Mouse (Mus musculus) myocyte (in vitro differentiated cells): ENCODE data around the gene Gng3. TPM values are rescaled to one million over a fixed set of nuclear protein-coding genes. Genes with fewer than 3 reads are reported as not detected.

ENCODE experiments used
- H3K27me3 ChIP-seq: one replicate; pipeline ENCODE4 v1.6.1; 2011; ENCODE audit not compliant: control insufficient read depth, insufficient read depth, insufficient read length
- H3K36me3 ChIP-seq: one replicate; pipeline ENCODE4 v1.6.1; 2011; ENCODE audit not compliant: control insufficient read depth, insufficient read depth
- H3K4me2 ChIP-seq: one replicate; pipeline ENCODE4 v1.6.1; 2011; ENCODE audit warnings: low read depth, control low read depth
- H3K4me3 ChIP-seq: one replicate; pipeline ENCODE4 v1.5.1; 2011; ENCODE audit warnings: mild to moderate bottlenecking, control low read depth, moderate library complexity
- H3K79me2 ChIP-seq: one replicate; pipeline ENCODE4 v1.6.1; 2011; ENCODE audit not compliant: control insufficient read depth, insufficient read depth
- H3ac ChIP-seq: one replicate; pipeline ENCODE4 v1.6.1; 2011; ENCODE audit not compliant: control insufficient read depth, insufficient read length
- CEBPB ChIP-seq: IDR thresholded peaks from 2 replicates; pipeline ENCODE4 v1.6.1; 2011; ENCODE audit warnings: mild to moderate bottlenecking, moderate library complexity; ENCODE audit not compliant: poor library complexity, insufficient read depth, severe bottlenecking
- E2F4 ChIP-seq: IDR thresholded peaks from one replicate; pipeline ENCODE4 v1.6.1; 2011; ENCODE audit warnings: mild to moderate bottlenecking, control low read depth, moderate library complexity; ENCODE audit not compliant: insufficient read depth
- MAX ChIP-seq: IDR thresholded peaks from one replicate; pipeline ENCODE4 v1.6.1; 2011; ENCODE audit warnings: low read depth, mild to moderate bottlenecking, control low read depth
- MYOD1 ChIP-seq, 3 experiments: IDR thresholded peaks; one replicate each; pipeline ENCODE4 v1.6.1; 2011; ENCODE audit warnings: control low read depth in 2 of 3, low read depth in 2 of 3, mild to moderate bottlenecking in 2 of 3, moderate library complexity in 1 of 3; ENCODE audit not compliant: insufficient read length in 2 of 3, control insufficient read depth in 1 of 3
- MYOG ChIP-seq, 3 experiments: IDR thresholded peaks; one replicate each; pipeline ENCODE4 v1.6.1; 2011; ENCODE audit warnings: control low read depth in 2 of 3, low read depth in 2 of 3, mild to moderate bottlenecking in 2 of 3; ENCODE audit not compliant: insufficient read length in 2 of 3, control insufficient read depth in 1 of 3, insufficient read depth in 1 of 3
- POLR2A ChIP-seq: IDR thresholded peaks from one replicate; pipeline ENCODE4 v1.6.1; 2011; ENCODE audit warnings: low read depth, mild to moderate bottlenecking, control low read depth, moderate library complexity; ENCODE audit not compliant: insufficient read length
- POLR2AphosphoS2 ChIP-seq: IDR thresholded peaks from one replicate; pipeline ENCODE4 v1.6.1; 2011; ENCODE audit warnings: low read depth, control low read depth; ENCODE audit not compliant: insufficient read length
- REST ChIP-seq: IDR thresholded peaks from one replicate; pipeline ENCODE4 v1.6.1; 2011; ENCODE audit warnings: mild to moderate bottlenecking, control low read depth, moderate library complexity; ENCODE audit not compliant: insufficient read depth, insufficient read length
- SRF ChIP-seq: IDR thresholded peaks from one replicate; pipeline ENCODE4 v1.6.1; 2011; ENCODE audit warnings: low read depth; ENCODE audit not compliant: control insufficient read depth, insufficient read length
- TCF12 ChIP-seq: IDR thresholded peaks from one replicate; pipeline ENCODE4 v1.6.1; 2011; ENCODE audit warnings: mild to moderate bottlenecking, control low read depth; ENCODE audit not compliant: poor library complexity, insufficient read depth, severe bottlenecking
- TCF3 ChIP-seq: IDR thresholded peaks from one replicate; pipeline ENCODE4 v1.6.1; 2011; ENCODE audit warnings: low read depth, control low read depth; ENCODE audit not compliant: insufficient read length
- USF1 ChIP-seq: IDR thresholded peaks from one replicate; pipeline ENCODE4 v1.6.1; 2011; ENCODE audit warnings: low read depth, mild to moderate bottlenecking, control low read depth, moderate library complexity
- polyA plus RNA-seq: library from polyadenylated mRNA; unstranded; fragments of >200 nt; fragmentation: generic; extraction: Trizol; gene quantifications from one replicate; pipeline ENCODE4 v1.2.1, GENCODE M21; 2012; ENCODE audit warnings: missing spikeins

The Gng3 gene
- polyA plus RNA-seq, 1 experiment, result 0.25 TPM

DNA sequence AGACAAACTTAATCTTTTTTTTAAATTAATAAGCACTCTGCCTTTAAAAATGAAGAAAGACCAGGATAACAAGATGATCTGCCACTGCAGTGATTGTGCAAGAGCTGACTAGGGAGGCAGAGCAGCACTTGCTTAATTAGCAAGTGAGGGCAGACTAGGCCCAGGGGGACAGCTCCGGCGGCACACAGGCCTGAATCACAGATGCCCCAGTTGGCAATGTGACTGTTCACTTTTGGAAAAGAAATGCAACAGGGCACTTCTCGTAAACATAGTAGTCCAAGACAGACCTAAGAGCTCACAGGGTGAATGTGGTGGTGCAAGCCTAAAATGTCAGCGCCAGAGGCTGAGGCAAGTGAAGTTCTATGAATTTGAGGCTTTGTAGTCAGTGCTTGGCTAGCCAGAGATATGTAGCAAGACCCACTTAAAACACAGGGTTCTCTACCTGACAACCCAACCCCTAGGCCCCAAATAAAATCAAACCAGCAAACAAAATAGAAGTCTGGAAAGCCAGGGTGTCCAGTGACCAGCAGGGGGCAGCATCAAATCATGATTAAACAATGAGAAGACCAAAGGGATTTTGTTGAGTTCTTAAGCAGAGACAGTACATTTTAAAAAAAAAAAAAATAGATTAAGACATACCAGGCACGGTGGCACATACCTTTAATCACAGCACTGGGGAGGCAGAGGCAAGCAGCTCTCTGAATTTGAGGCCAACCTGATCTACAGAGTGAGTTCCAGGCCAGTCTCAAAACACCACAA is 5.6 kb upstream of the Gng3 start:
- Histone ChIP-seq H3K4me2 (no peak overlapping the region), H3K79me2 (no peaks in the 10 kb centered on the region), H3K27me3 (no peaks in the 10 kb centered on the region), H3K4me3 (no peak overlapping the region), H3ac (no peak overlapping the region), H3K36me3 (peaks cover 31% of the 10 kb centered on the region)
- TF ChIP-seq MYOD1 (IDR thresholded peaks at IDR 0.05; ENCODE audit: control insufficient read depth in 1 of 3, insufficient read length in 2 of 3, low read depth in 2 of 3) (no peak), MYOG (IDR thresholded peaks at IDR 0.05; ENCODE audit: control insufficient read depth in 1 of 3, insufficient read depth in 1 of 3, insufficient read length in 2 of 3, low read depth in 2 of 3) (no peak), POLR2AphosphoS2 (no peak), E2F4 (no peak), POLR2A (no peak), MAX (no peak), TCF3 (no peak), SRF (no peak), USF1 (no peak), CEBPB (no peak), TCF12 (no peak), REST (no peak)

DNA sequence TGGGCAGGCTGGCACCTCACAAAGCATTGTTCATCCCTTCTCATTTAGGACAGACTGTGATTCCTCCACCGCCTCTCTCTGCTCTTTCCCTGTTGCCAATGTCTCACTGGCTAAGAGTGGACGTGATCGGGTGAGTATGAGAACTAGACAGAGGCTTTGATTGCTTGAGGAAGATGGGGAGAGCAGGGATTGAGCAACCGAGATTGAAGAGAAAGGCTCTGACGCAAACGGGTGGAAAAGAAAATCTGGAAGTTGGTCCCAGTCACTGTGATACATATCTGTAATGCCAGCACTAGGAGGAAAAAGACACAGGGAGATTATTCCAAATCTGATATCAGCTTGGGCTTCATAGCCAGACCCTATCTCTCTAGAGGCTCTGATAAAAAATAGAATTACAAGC is 4.0 kb upstream of the Gng3 start:
- H3ac ChIP-seq, result no peak overlapping the region
- no peak for TF ChIP-seq CEBPB
- TF ChIP-seq MYOD1 (IDR thresholded peaks at IDR 0.05; ENCODE audit: control insufficient read depth in 1 of 3, insufficient read length in 2 of 3, low read depth in 2 of 3), result no peak
- no peak for TF ChIP-seq TCF3
- TF ChIP-seq SRF, result no peak
- no peak for TF ChIP-seq USF1
- no peak for TF ChIP-seq MYOG (IDR thresholded peaks at IDR 0.05; ENCODE audit: control insufficient read depth in 1 of 3, insufficient read depth in 1 of 3, insufficient read length in 2 of 3, low read depth in 2 of 3)
- no peak for TF ChIP-seq POLR2AphosphoS2
- no peak for TF ChIP-seq E2F4
- TF ChIP-seq MAX, result no peak
- TF ChIP-seq REST, result no peak
- no peak for TF ChIP-seq TCF12
- no peak for TF ChIP-seq POLR2A
- H3K4me2 ChIP-seq, result no peak overlapping the region
- H3K4me3 ChIP-seq, result no peak overlapping the region
- H3K36me3 ChIP-seq, result peaks cover 25% of the 10 kb centered on the region
- no peaks in the 10 kb centered on the region for H3K27me3 ChIP-seq
- no peaks in the 10 kb centered on the region for H3K79me2 ChIP-seq

DNA sequence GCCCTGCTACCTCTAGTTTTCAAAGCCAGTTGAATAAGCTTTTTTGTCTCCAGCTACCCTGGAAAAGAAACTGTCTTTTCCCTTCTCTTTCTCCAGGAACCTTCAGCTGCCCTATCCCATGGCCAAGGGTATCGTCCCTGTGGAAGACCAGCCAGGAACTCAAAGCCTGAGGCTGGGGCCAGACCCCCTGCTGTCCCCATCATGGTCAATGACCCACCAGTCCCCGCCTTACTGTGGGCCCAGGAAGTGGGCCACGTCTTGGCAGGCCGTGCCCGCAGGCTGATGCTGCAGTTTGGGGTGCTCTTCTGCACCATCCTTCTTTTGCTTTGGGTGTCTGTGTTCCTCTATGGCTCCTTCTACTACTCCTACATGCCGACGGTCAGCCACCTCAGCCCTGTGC is 2.0 kb upstream of the Gng3 start:
- no peak overlapping the region for H3K4me2 ChIP-seq
- H3K27me3 ChIP-seq, result no peaks in the 10 kb centered on the region
- no peak overlapping the region for H3ac ChIP-seq
- H3K79me2 ChIP-seq, result no peaks in the 10 kb centered on the region
- TF ChIP-seq MAX, result no peak
- TF ChIP-seq POLR2AphosphoS2, result no peak
- TF ChIP-seq SRF, result no peak
- no peak for TF ChIP-seq POLR2A
- no peak for TF ChIP-seq USF1
- no peak for TF ChIP-seq MYOG (IDR thresholded peaks at IDR 0.05; ENCODE audit: control insufficient read depth in 1 of 3, insufficient read depth in 1 of 3, insufficient read length in 2 of 3, low read depth in 2 of 3)
- no peak for TF ChIP-seq REST
- TF ChIP-seq TCF3, result no peak
- no peak for TF ChIP-seq TCF12
- TF ChIP-seq CEBPB, result no peak
- no peak for TF ChIP-seq MYOD1 (IDR thresholded peaks at IDR 0.05; ENCODE audit: control insufficient read depth in 1 of 3, insufficient read length in 2 of 3, low read depth in 2 of 3)
- no peak for TF ChIP-seq E2F4
- no peak overlapping the region for H3K4me3 ChIP-seq
- H3K36me3 ChIP-seq, result peaks cover 18% of the 10 kb centered on the region

DNA sequence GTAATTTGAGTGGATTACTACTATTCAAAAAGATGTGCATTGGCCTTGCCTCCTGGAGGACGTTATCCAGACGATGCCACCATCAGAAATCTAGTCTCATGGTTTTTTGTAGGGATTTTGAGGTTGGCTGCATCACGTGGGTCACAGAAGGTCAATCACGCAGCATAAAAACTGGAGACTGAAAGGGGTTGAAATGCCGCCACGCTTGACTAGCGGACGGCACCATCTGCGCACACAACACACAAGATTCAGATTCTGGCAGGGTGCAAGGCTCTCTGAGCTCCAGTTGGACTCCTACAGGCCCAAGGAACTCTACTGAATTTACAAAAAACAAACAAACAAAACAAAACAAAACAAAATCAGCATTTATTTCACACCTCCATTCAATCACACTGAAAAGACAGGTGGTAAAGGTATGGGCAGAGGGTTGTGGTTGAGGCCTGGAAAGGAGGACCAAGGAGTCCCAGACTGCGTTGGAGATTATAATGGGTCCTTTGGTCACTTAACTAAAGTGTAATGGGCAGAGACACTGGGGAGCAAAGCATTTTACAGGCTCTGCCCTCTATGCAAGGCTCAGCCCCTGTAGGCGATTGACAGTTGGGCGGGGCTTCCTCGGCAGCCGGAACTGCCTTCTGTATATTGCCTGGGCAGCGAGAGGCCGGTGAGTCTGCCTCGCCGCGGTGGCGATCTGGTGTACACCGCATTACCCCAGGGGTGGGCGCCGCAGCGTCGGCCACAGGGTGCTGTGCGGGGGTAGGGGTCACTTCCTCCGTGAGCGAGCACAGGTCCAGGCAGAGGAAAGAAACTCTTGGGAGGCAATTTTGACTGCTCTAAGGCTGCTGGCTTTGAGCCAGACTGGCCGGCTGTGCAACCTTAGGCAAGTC is 1.2 kb upstream of the Gng3 start:
- Histone ChIP-seq H3K36me3 (peaks cover 19% of the 10 kb centered on the region), H3K4me3 (no peak overlapping the region), H3K4me2 (no peak overlapping the region), H3K27me3 (no peaks in the 10 kb centered on the region), H3ac (no peak overlapping the region), H3K79me2 (no peaks in the 10 kb centered on the region)
- no peak for TF ChIP-seq CEBPB
- TF ChIP-seq SRF, result no peak
- no peak for TF ChIP-seq REST
- TF ChIP-seq POLR2AphosphoS2, result no peak
- TF ChIP-seq MYOG (IDR thresholded peaks at IDR 0.05; ENCODE audit: control insufficient read depth in 1 of 3, insufficient read depth in 1 of 3, insufficient read length in 2 of 3, low read depth in 2 of 3), result no peak
- no peak for TF ChIP-seq TCF12
- no peak for TF ChIP-seq POLR2A
- TF ChIP-seq MYOD1 (IDR thresholded peaks at IDR 0.05; ENCODE audit: control insufficient read depth in 1 of 3, insufficient read length in 2 of 3, low read depth in 2 of 3), result no peak
- no peak for TF ChIP-seq E2F4
- TF ChIP-seq MAX, result no peak
- no peak for TF ChIP-seq USF1
- no peak for TF ChIP-seq TCF3
